Mouse (Mus musculus) megakaryocyte, embryonic 14.5 days (primary cell): ENCODE data around the gene Iqce.

Experiments
- FLI1 ChIP-seq: IDR thresholded peaks from 2 replicates; pipeline ENCODE4 v1.6.1; 2012; ENCODE audit warnings: low read length, inconsistent platforms, mixed read lengths
- GATA1 ChIP-seq: IDR thresholded peaks from 3 replicates; pipeline ENCODE4 v1.6.1; 2012; ENCODE audit warnings: mixed read lengths, low read length, inconsistent platforms, borderline replicate concordance

DNA sequence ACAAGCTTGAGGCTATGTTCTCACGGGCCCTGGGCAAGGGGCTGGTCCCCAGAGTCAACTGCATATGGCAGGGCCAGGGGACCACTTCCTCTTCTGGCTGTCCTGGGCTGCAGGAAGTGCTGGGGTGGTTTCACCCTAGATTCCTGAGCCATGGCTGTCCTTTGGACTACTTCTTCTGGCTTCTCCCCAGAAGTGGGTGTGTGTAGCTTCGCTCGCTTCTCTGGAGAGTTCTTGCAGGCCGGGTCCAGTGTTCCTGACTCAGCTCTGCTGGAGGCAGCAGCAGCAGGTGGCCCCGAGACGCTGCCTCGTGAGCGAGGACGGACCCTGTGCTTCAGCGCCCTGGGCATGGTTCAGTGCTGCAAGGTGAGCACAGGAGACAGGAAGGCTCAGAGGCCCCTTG, 46.2 kb upstream of the Iqce start:
- no peak for TF ChIP-seq GATA1
- no peak for TF ChIP-seq FLI1
